Mouse (Mus musculus) CH12.LX (cell line): ENCODE measurements around the gene Gas2l2. TPM values are rescaled to one million over a fixed set of nuclear protein-coding genes. Genes with fewer than 3 reads are reported as not detected.

Experiments
- DNase-seq: peaks from one replicate; pipeline ENCODE4 v3.0.0-alpha.2; 2013; ENCODE audit errors: extremely low read depth
- H3K27ac ChIP-seq: 2 replicates; pipeline ENCODE4 v1.5.1; 2012; ENCODE audit warnings: low read depth, mild to moderate bottlenecking, control low read depth, moderate library complexity; ENCODE audit not compliant: insufficient read depth
- H3K27me3 ChIP-seq: replicated peaks from 2 replicates; pipeline ENCODE3; 2012; ENCODE audit warnings: inconsistent platforms
- H3K36me3 ChIP-seq, 2 experiments: replicated peaks in 1 of 2; 2 replicates each; pipeline versions ENCODE3 to v1.6.1; 2012; ENCODE audit warnings: inconsistent platforms in 1 of 2, low read length in 1 of 2, mild to moderate bottlenecking in 1 of 2, mixed read lengths in 1 of 2, moderate library complexity in 1 of 2; ENCODE audit not compliant: control insufficient read depth in 1 of 2, insufficient read depth in 1 of 2
- H3K4me1 ChIP-seq, 2 experiments: 2 replicates each; pipeline ENCODE4 v1.6.1; 2012; ENCODE audit warnings: inconsistent platforms in 1 of 2, moderate library complexity in 1 of 2; ENCODE audit not compliant: insufficient read depth in 2 of 2, control insufficient read depth in 1 of 2
- H3K4me2 ChIP-seq: 2 replicates; pipeline ENCODE4 v1.6.1; 2012; ENCODE audit warnings: low read depth, mild to moderate bottlenecking, control low read depth; ENCODE audit not compliant: poor library complexity, insufficient read depth, severe bottlenecking
- H3K4me3 ChIP-seq, 3 experiments: fragments of 150-350 bp in 1 of 3; sonication (generic) in 1 of 3; replicated peaks in 1 of 3; 2 replicates each; pipeline versions ENCODE3 to v1.5.1; 2011 to 2012; ENCODE audit warnings: low read depth in 2 of 3, low read length in 2 of 3, mild to moderate bottlenecking in 2 of 3, moderate library complexity in 2 of 3, control low read depth in 1 of 3, improper control_type of control experiment in 1 of 3, inconsistent platforms in 1 of 3, mixed read lengths in 1 of 3; ENCODE audit not compliant: poor library complexity in 1 of 3
- H3K79me2 ChIP-seq: replicated peaks from 2 replicates; pipeline ENCODE4 v1.6.1; 2012; ENCODE audit warnings: mild to moderate bottlenecking, moderate library complexity; ENCODE audit not compliant: control insufficient read depth, poor library complexity, insufficient read depth, severe bottlenecking; ENCODE audit errors: extremely low read depth
- H3K9ac ChIP-seq: 2 replicates; pipeline ENCODE4 v1.6.1; 2012; ENCODE audit warnings: low read depth, mild to moderate bottlenecking, control low read depth, moderate library complexity; ENCODE audit not compliant: insufficient read depth
- H3K9me3 ChIP-seq: replicated peaks from 2 replicates; pipeline ENCODE3; 2012; ENCODE audit warnings: low read length, inconsistent platforms, mixed read lengths
- CHD1 ChIP-seq: IDR thresholded peaks from 2 replicates; pipeline ENCODE4 v1.6.1; 2012; ENCODE audit warnings: low read depth, low read length, improper control_type of control experiment, inconsistent platforms
- CHD2 ChIP-seq: IDR thresholded peaks from 2 replicates; pipeline ENCODE4 v1.6.1; 2011; ENCODE audit warnings: low read length, improper control_type of control experiment
- E2F4 ChIP-seq: IDR thresholded peaks from 2 replicates; pipeline ENCODE4 v1.6.1; 2011; ENCODE audit warnings: low read depth, low read length, improper control_type of control experiment; ENCODE audit not compliant: insufficient replicate concordance
- ELF1 ChIP-seq: IDR thresholded peaks from 2 replicates; pipeline ENCODE4 v1.6.1; 2014; ENCODE audit warnings: low read depth, mild to moderate bottlenecking, inconsistent platforms, low read length, improper control_type of control experiment
- EP300 ChIP-seq: IDR thresholded peaks from 2 replicates; pipeline ENCODE4 v1.6.1; 2011; ENCODE audit warnings: low read length, improper control_type of control experiment
- ETS1 ChIP-seq: conservative IDR thresholded peaks from 2 replicates; pipeline ENCODE4 v1.6.1; 2012; ENCODE audit warnings: low read depth, mild to moderate bottlenecking, inconsistent platforms, low read length, improper control_type of control experiment, moderate library complexity
- GABPA ChIP-seq: IDR thresholded peaks from 2 replicates; pipeline ENCODE4 v1.6.1; 2012; ENCODE audit warnings: low read depth, low read length, improper control_type of control experiment, inconsistent platforms; ENCODE audit not compliant: insufficient replicate concordance
- IRF4 ChIP-seq: IDR thresholded peaks from 2 replicates; pipeline ENCODE4 v1.6.1; 2014; ENCODE audit warnings: low read depth, mild to moderate bottlenecking, inconsistent platforms, low read length, improper control_type of control experiment
- JUND ChIP-seq: conservative IDR thresholded peaks from 2 replicates; pipeline ENCODE4 v1.6.1; 2011; ENCODE audit warnings: low read depth, low read length, improper control_type of control experiment
- MAFK ChIP-seq: IDR thresholded peaks from 2 replicates; pipeline ENCODE4 v1.6.1; 2011; ENCODE audit warnings: low read length, improper control_type of control experiment; ENCODE audit not compliant: insufficient replicate concordance
- MAZ ChIP-seq: IDR thresholded peaks from 2 replicates; pipeline ENCODE4 v1.6.1; 2012; ENCODE audit warnings: low read depth, mild to moderate bottlenecking, inconsistent platforms, low read length, improper control_type of control experiment, moderate library complexity
- MXI1 ChIP-seq: IDR thresholded peaks from 2 replicates; pipeline ENCODE4 v1.6.1; 2011; ENCODE audit warnings: mild to moderate bottlenecking, low read depth, low read length, improper control_type of control experiment
- MYC ChIP-seq: IDR thresholded peaks from 2 replicates; pipeline ENCODE4 v1.6.1; 2011; ENCODE audit warnings: low read depth, mild to moderate bottlenecking, improper control_type of control experiment, low read length
- RAD21 ChIP-seq: IDR thresholded peaks from 2 replicates; pipeline ENCODE4 v1.6.1; 2011; ENCODE audit warnings: low read depth, mild to moderate bottlenecking, low read length, improper control_type of control experiment, moderate library complexity
- SMC3 ChIP-seq: IDR thresholded peaks from 2 replicates; pipeline ENCODE4 v1.6.1; 2011; ENCODE audit warnings: low read depth, low read length, improper control_type of control experiment
- TBP ChIP-seq: conservative IDR thresholded peaks from 2 replicates; pipeline ENCODE4 v1.6.1; 2011; ENCODE audit warnings: low read depth, low read length, improper control_type of control experiment
- TCF12 ChIP-seq: IDR thresholded peaks from 2 replicates; pipeline ENCODE4 v1.6.1; 2014; ENCODE audit warnings: low read depth, mild to moderate bottlenecking, inconsistent platforms, low read length, improper control_type of control experiment
- USF2 ChIP-seq: conservative IDR thresholded peaks from 2 replicates; pipeline ENCODE4 v1.6.1; 2011; ENCODE audit warnings: low read depth, low read length, improper control_type of control experiment
- ZC3H11A ChIP-seq: IDR thresholded peaks from 2 replicates; pipeline ENCODE4 v1.6.1; 2012; ENCODE audit warnings: low read depth, mild to moderate bottlenecking, inconsistent platforms, low read length, improper control_type of control experiment
- ZKSCAN1 ChIP-seq: IDR thresholded peaks from 2 replicates; pipeline ENCODE4 v1.6.1; 2012; ENCODE audit warnings: low read depth, inconsistent platforms, low read length, improper control_type of control experiment, borderline replicate concordance
- ZMIZ1 ChIP-seq: IDR thresholded peaks from 2 replicates; pipeline ENCODE4 v1.6.1; 2012; ENCODE audit warnings: low read depth, mild to moderate bottlenecking, inconsistent platforms, low read length, improper control_type of control experiment
- ZNF384 ChIP-seq: IDR thresholded peaks from 2 replicates; pipeline ENCODE4 v1.6.1; 2012; ENCODE audit warnings: low read depth, low read length, improper control_type of control experiment, inconsistent platforms
- dilution Hi-C: fragments of 300-500 bp; cut with MboI; formaldehyde crosslinking; loops from 2 replicates; pipeline ENCODE4 v1.14.3; 2020; ENCODE audit warnings: low sequenced_read_pairs; ENCODE audit not compliant: extremely low pct_unique_long_range_greater_than_20kb, extremely low pct_ligation_motif_present
- in situ Hi-C: fragments of 300-500 bp; cut with MboI; formaldehyde crosslinking; loops from 3 replicates; pipeline ENCODE4 v1.14.3; 2019; ENCODE audit warnings: low sequenced_read_pairs, low pct_ligation_motif_present, low pct_unique_long_range_greater_than_20kb, mixed read lengths
- polyA plus RNA-seq: library from polyadenylated mRNA; unstranded; fragments of >175 nt; gene quantifications from 2 replicates; pipeline ENCODE4 v1.2.1, GENCODE M21; 2012; ENCODE audit warnings: low read depth; ENCODE audit not compliant: insufficient read length
- total RNA-seq, 2 experiments: library from RNA; depleted of rRNA; stranded (reverse); fragments of 300-350 nt in 1 of 2; fragments of >200 nt in 1 of 2; gene quantifications; 2 replicates each; pipeline ENCODE4 v1.2.3; 2012 to 2014

Gene Gas2l2
- total and polyA plus RNA-seq, 3 experiments: not detected

- Histone ChIP-seq H3K27ac (no peak overlapping the region), H3K4me2 (no peak overlapping the region), H3K79me2 (no peaks in the 10 kb centered on the region), H3K36me3 (peaks cover 53 to 90% of the 10 kb centered on the region in 2 experiments), H3K27me3 (no peaks in the 10 kb centered on the region), H3K4me1 (peaks cover 2 to 3% of the 10 kb centered on the region in 2 experiments; a peak in 2 of 4 replicates), H3K9ac (no peak overlapping the region), H3K9me3 (no peaks in the 10 kb centered on the region), H3K4me3 (no peak overlapping the region)
- dilution Hi-C loops (no loop called here), in situ Hi-C loops (no loop called here)
- TF ChIP-seq ZC3H11A (no peak), ZNF384 (no peak), RAD21 (no peak), EP300 (no peak), JUND (no peak), ZMIZ1 (no peak), ZKSCAN1 (no peak)
- DNase-seq: no peak
Measured at GRCm38 (mm10) chr11:83393062-83393461, 36.2 kb downstream of the Gas2l2 start.

- Histone ChIP-seq H3K27me3 (no peaks in the 10 kb centered on the region), H3K9ac (no peak overlapping the region), H3K4me3 (no peak overlapping the region), H3K27ac (no peak overlapping the region), H3K79me2 (no peaks in the 10 kb centered on the region), H3K9me3 (no peaks in the 10 kb centered on the region), H3K4me2 (no peak overlapping the region), H3K4me1 (no peaks in the 10 kb centered on the region), H3K36me3 (peaks cover 6 to 78% of the 10 kb centered on the region in 2 experiments)
- no peak for DNase-seq
- dilution Hi-C loops (no loop called here), in situ Hi-C loops (no loop called here)
- TF ChIP-seq MAFK (no peak), GABPA (no peak)
Measured at GRCm38 (mm10) chr11:83383532-83383887, 45.7 kb downstream of the Gas2l2 start.

- dilution Hi-C loops (no loop called here), in situ Hi-C loops (no loop called here)
- TF ChIP-seq E2F4 (no peak), MYC (no peak), ELF1 (no peak), EP300 (no peak), MAZ (no peak), SMC3 (no peak), MXI1 (no peak), TCF12 (no peak), IRF4 (no peak), CHD2 (no peak), ETS1 (no peak), TBP (no peak), RAD21 (no peak), ZC3H11A (no peak), JUND (no peak), USF2 (no peak), CHD1 (no peak)
- no peak overlapping the region for H3K9ac ChIP-seq
- H3K4me1 ChIP-seq: no peaks in the 10 kb centered on the region
- no peak overlapping the region for H3K4me2 ChIP-seq
- DNase-seq: no peak
- H3K36me3 ChIP-seq: peaks cover 5 to 78% of the 10 kb centered on the region in 2 experiments
- no peaks in the 10 kb centered on the region for H3K79me2 ChIP-seq
- H3K9me3 ChIP-seq: no peaks in the 10 kb centered on the region
- no peak overlapping the region for H3K27ac ChIP-seq
- no peaks in the 10 kb centered on the region for H3K27me3 ChIP-seq
- no peak overlapping the region for H3K4me3 ChIP-seq
Measured at GRCm38 (mm10) chr11:83382876-83383531, 46.3 kb downstream of the Gas2l2 start.
